Mouse (Mus musculus): ENCODE results near the gene Ly6g5c. TPM values are rescaled to one million over a fixed set of nuclear protein-coding genes. Genes with fewer than 3 reads are reported as not detected.
"Not testable (repeated sequence)": the region's sequence is repeated elsewhere in the genome, so short reads cannot be mapped to it uniquely, and the experiment has no call there.

Gene Ly6g5c
- polyA plus RNA-seq, 1 experiment from 2014 or later: not detected

- peak within 1 kb of the TSS; percentile 90 for H3K4me3 ChIP-seq
- no peak for ATAC-seq (ENCODE audit: low FRiP score, low read depth)
- H3K4me1 ChIP-seq: peaks cover 27% of the 10 kb centered on the region
- under 1% methylated on average over 19 of the region's 19 CpGs for WGBS
- peak within 1 kb of the TSS; percentile 96 for H3K9ac ChIP-seq
- no peaks in the 10 kb centered on the region for H3K27me3 ChIP-seq (replicated peaks)
- H3K4me2 ChIP-seq (replicated peaks): peak within 1 kb of the TSS; percentile 97
- H3K9me3 ChIP-seq: no peaks in the 10 kb centered on the region
- peaks cover 36% of the 10 kb centered on the region for H3K36me3 ChIP-seq
- peak within 1 kb of the TSS; percentile 75 for H3K27ac ChIP-seq
These were observed 13.8 kb downstream of the Ly6g5c start, which contains the start of gene Csnk2b for GRCm38 (mm10) chr17:35121871-35122303. TSS of gene Csnk2b (minus strand) at chr17:35122053.

GRCm38 (mm10) chr17:35123287-35123686, 15.2 kb downstream of the Ly6g5c start:
- WGBS: 89% methylated on average over 9 of the region's 9 CpGs
- not testable (repeated sequence) for H3K27ac ChIP-seq; ATAC-seq (ENCODE audit: low FRiP score, low read depth); H3K9ac ChIP-seq; H3K4me3 ChIP-seq; H3K9me3 ChIP-seq; H3K27me3 ChIP-seq (replicated peaks); H3K4me2 ChIP-seq (replicated peaks)
- peaks cover 37% of the 10 kb centered on the region for H3K4me1 ChIP-seq
- H3K36me3 ChIP-seq: peaks cover 25% of the 10 kb centered on the region

- peaks cover 41% of the 10 kb centered on the region for H3K4me1 ChIP-seq
- 94% methylated on average over 12 of the region's 12 CpGs for WGBS
These were observed 16.3 kb downstream of the Ly6g5c start for GRCm38 (mm10) chr17:35124261-35124896.

GRCm38 (mm10) chr17:35125081-35125480, 17.0 kb downstream of the Ly6g5c start:
- no peak for ATAC-seq (ENCODE audit: low FRiP score, low read depth)
- no peaks in the 10 kb centered on the region for H3K9me3 ChIP-seq
- no peaks in the 10 kb centered on the region for H3K27me3 ChIP-seq (replicated peaks)
- H3K4me1 ChIP-seq: peaks cover 36% of the 10 kb centered on the region
- H3K9ac ChIP-seq: no peak overlapping the region
- H3K4me3 ChIP-seq: no peak overlapping the region
- no peak overlapping the region for H3K27ac ChIP-seq
- WGBS: 100% methylated on average over 1 of the region's 1 CpGs
- peaks cover 17% of the 10 kb centered on the region for H3K36me3 ChIP-seq
- H3K4me2 ChIP-seq (replicated peaks): no peak overlapping the region; the same call in 1 of the 2 replicates

More at GRCm38 (mm10) chr17:35124261-35124896, 16.3 kb downstream of the Ly6g5c start:
- not testable (repeated sequence) for H3K9ac ChIP-seq; H3K4me3 ChIP-seq; H3K4me2 ChIP-seq (replicated peaks); H3K9me3 ChIP-seq; ATAC-seq (ENCODE audit: low FRiP score, low read depth); H3K27ac ChIP-seq; H3K27me3 ChIP-seq (replicated peaks)
- H3K36me3 ChIP-seq: peaks cover 17% of the 10 kb centered on the region

- H3K4me3 ChIP-seq: peak overlapping the region; percentile 60; the same call in 1 of the 2 replicates
- 35% methylated on average over 6 of the region's 6 CpGs for WGBS
- H3K9me3 ChIP-seq: no peaks in the 10 kb centered on the region
- H3K4me1 ChIP-seq: peaks cover 31% of the 10 kb centered on the region
- peak overlapping the region; percentile 84 for H3K9ac ChIP-seq
- peaks cover 17% of the 10 kb centered on the region for H3K36me3 ChIP-seq
- peak overlapping the region; percentile 82 for H3K4me2 ChIP-seq (replicated peaks)
- H3K27ac ChIP-seq: no peak overlapping the region
- ATAC-seq (ENCODE audit: low FRiP score, low read depth): no peak
- H3K27me3 ChIP-seq (replicated peaks): no peaks in the 10 kb centered on the region
These were observed 17.5 kb downstream of the Ly6g5c start for GRCm38 (mm10) chr17:35125578-35125977.

GRCm38 (mm10) chr17:35126206-35126611, 18.1 kb downstream of the Ly6g5c start, which contains the start of gene D17H6S53E:
TSS of gene D17H6S53E (plus strand) at chr17:35126373.
- H3K4me2 ChIP-seq (replicated peaks): peak within 1 kb of the TSS; percentile 82
- H3K27me3 ChIP-seq (replicated peaks): no peaks in the 10 kb centered on the region
- peaks cover 17% of the 10 kb centered on the region for H3K36me3 ChIP-seq
- WGBS: under 1% methylated on average over 36 of the region's 36 CpGs
- H3K4me3 ChIP-seq: peak within 1 kb of the TSS; percentile 60
- H3K4me1 ChIP-seq: peaks cover 31% of the 10 kb centered on the region
- peak; percentile 18; the same call in 1 of the 2 replicates for ATAC-seq (ENCODE audit: low FRiP score, low read depth)
- peak within 1 kb of the TSS; percentile 84 for H3K9ac ChIP-seq
- H3K9me3 ChIP-seq: no peaks in the 10 kb centered on the region
- peak within 1 kb of the TSS; percentile 17; the same call in 1 of the 2 replicates for H3K27ac ChIP-seq

GRCm38 (mm10) chr17:35127017-35127416, 18.9 kb downstream of the Ly6g5c start:
- no peaks in the 10 kb centered on the region for H3K9me3 ChIP-seq
- peak overlapping the region; percentile 82 for H3K4me2 ChIP-seq (replicated peaks)
- no peak for ATAC-seq (ENCODE audit: low FRiP score, low read depth)
- H3K4me1 ChIP-seq: peaks cover 31% of the 10 kb centered on the region
- H3K9ac ChIP-seq: peak overlapping the region; percentile 84
- no peaks in the 10 kb centered on the region for H3K27me3 ChIP-seq (replicated peaks)
- 80% methylated on average over 13 of the region's 13 CpGs for WGBS
- no peak overlapping the region for H3K4me3 ChIP-seq
- peaks cover 17% of the 10 kb centered on the region for H3K36me3 ChIP-seq
- H3K27ac ChIP-seq: no peak overlapping the region

- H3K9ac ChIP-seq: no peak overlapping the region
- no peaks in the 10 kb centered on the region for H3K27me3 ChIP-seq (replicated peaks)
- 71% methylated on average over 11 of the region's 11 CpGs for WGBS
These were observed 20.9 kb downstream of the Ly6g5c start for GRCm38 (mm10) chr17:35128996-35129395.

GRCm38 (mm10) chr17:35131038-35131437, 23.0 kb downstream of the Ly6g5c start:
- no peak overlapping the region for H3K4me3 ChIP-seq
- no peaks in the 10 kb centered on the region for H3K27me3 ChIP-seq (replicated peaks)
- H3K36me3 ChIP-seq: no peaks in the 10 kb centered on the region
- no peaks in the 10 kb centered on the region for H3K9me3 ChIP-seq
- no peak for ATAC-seq (ENCODE audit: low FRiP score, low read depth)
- 88% methylated on average over 8 of the region's 8 CpGs for WGBS
- H3K9ac ChIP-seq: no peak overlapping the region
- H3K4me1 ChIP-seq: peaks cover 22% of the 10 kb centered on the region
- no peak overlapping the region for H3K4me2 ChIP-seq (replicated peaks)
- no peak overlapping the region for H3K27ac ChIP-seq

More at GRCm38 (mm10) chr17:35128996-35129395, 20.9 kb downstream of the Ly6g5c start:
- Histone ChIP-seq H3K36me3 (peaks cover 10% of the 10 kb centered on the region), H3K27ac (no peak overlapping the region), H3K4me1 (peaks cover 28% of the 10 kb centered on the region), H3K4me3 (no peak overlapping the region), H3K9me3 (no peaks in the 10 kb centered on the region), H3K4me2 (replicated peaks) (no peak overlapping the region)
- ATAC-seq (ENCODE audit: low FRiP score, low read depth): no peak

GRCm38 (mm10) chr17:35131500-35132173, 23.6 kb downstream of the Ly6g5c start, which contains the start of gene Apom:
TSS of gene Apom (minus strand) at chr17:35132050.
- Histone ChIP-seq H3K4me3 (no peak within 1 kb of the TSS), H3K9ac (no peak within 1 kb of the TSS), H3K27me3 (replicated peaks) (no peaks in the 10 kb centered on the region), H3K4me1 (peaks cover 21% of the 10 kb centered on the region), H3K27ac (no peak within 1 kb of the TSS), H3K36me3 (no peaks in the 10 kb centered on the region), H3K9me3 (no peaks in the 10 kb centered on the region), H3K4me2 (replicated peaks) (no peak within 1 kb of the TSS)
- no peak for ATAC-seq (ENCODE audit: low FRiP score, low read depth)
- WGBS: 85% methylated on average over 15 of the region's 15 CpGs

- 82% methylated on average over 3 of the region's 3 CpGs for WGBS
- Histone ChIP-seq H3K9ac (no peak overlapping the region), H3K27me3 (replicated peaks) (no peaks in the 10 kb centered on the region), H3K27ac (no peak overlapping the region), H3K4me1 (peaks cover 21% of the 10 kb centered on the region), H3K4me3 (no peak overlapping the region), H3K36me3 (no peaks in the 10 kb centered on the region), H3K9me3 (no peaks in the 10 kb centered on the region), H3K4me2 (replicated peaks) (no peak overlapping the region)
- ATAC-seq (ENCODE audit: low FRiP score, low read depth): no peak
These were observed 24.1 kb downstream of the Ly6g5c start for GRCm38 (mm10) chr17:35132174-35132560.

GRCm38 (mm10) chr17:35133517-35133916, 25.4 kb downstream of the Ly6g5c start:
- 93% methylated on average over 7 of the region's 7 CpGs for WGBS
- H3K36me3 ChIP-seq: peaks cover 4% of the 10 kb centered on the region
- no peak for ATAC-seq (ENCODE audit: low FRiP score, low read depth)
- H3K27ac ChIP-seq: no peak overlapping the region
- H3K27me3 ChIP-seq (replicated peaks): no peaks in the 10 kb centered on the region
- H3K9ac ChIP-seq: no peak overlapping the region
- H3K4me2 ChIP-seq (replicated peaks): no peak overlapping the region
- no peaks in the 10 kb centered on the region for H3K9me3 ChIP-seq
- H3K4me1 ChIP-seq: peaks cover 23% of the 10 kb centered on the region
- no peak overlapping the region for H3K4me3 ChIP-seq

Measured in neural tube, embryonic 12.5 days (tissue).